Mouse (Mus musculus): ENCODE results near the gene Atp6ap2. TPM values are rescaled to one million over a fixed set of nuclear protein-coding genes. Genes with fewer than 3 reads are reported as not detected.
"Not testable (repeated sequence)": the region's sequence is repeated elsewhere in the genome, so short reads cannot be mapped to it uniquely, and the experiment has no call there.

Atp6ap2 gene
- total RNA-seq (2015; ENCODE audit: low replicate concordance) (52.6 and 67.7 TPM in 2 replicates), total RNA-seq (2017; ENCODE audit: low replicate concordance) (45.3 and 56.0 TPM in 2 replicates)

GRCm38 (mm10) chrX:12587192-12587957, at the start of gene Atp6ap2:
Gene Atp6ap2 (plus strand): TSS chrX:12587801.
- peak; percentile 100 for ATAC-seq (replicated peaks; ENCODE audit: low FRiP score, poor library complexity, severe bottlenecking)

- no peak for ATAC-seq (replicated peaks; ENCODE audit: low FRiP score, poor library complexity, severe bottlenecking)
Measured at GRCm38 (mm10) chrX:12544417-12544816, 43.2 kb upstream of the Atp6ap2 start.

- ATAC-seq (replicated peaks; ENCODE audit: low FRiP score, poor library complexity, severe bottlenecking): no peak
Measured at GRCm38 (mm10) chrX:12557086-12557485, 30.5 kb upstream of the Atp6ap2 start.

- no peak for ATAC-seq (replicated peaks; ENCODE audit: low FRiP score, poor library complexity, severe bottlenecking)
Measured at GRCm38 (mm10) chrX:12571407-12571806, 16.2 kb upstream of the Atp6ap2 start.

- no peak for ATAC-seq (replicated peaks; ENCODE audit: low FRiP score, poor library complexity, severe bottlenecking)
Measured at GRCm38 (mm10) chrX:12577936-12578335, 9.7 kb upstream of the Atp6ap2 start.

- no peak for ATAC-seq (replicated peaks; ENCODE audit: low FRiP score, poor library complexity, severe bottlenecking)
Measured at GRCm38 (mm10) chrX:12578339-12578868, 9.2 kb upstream of the Atp6ap2 start.

- ATAC-seq (replicated peaks; ENCODE audit: low FRiP score, poor library complexity, severe bottlenecking): no peak
Measured at GRCm38 (mm10) chrX:12583261-12583660, 4.3 kb upstream of the Atp6ap2 start.

GRCm38 (mm10) chrX:12587958-12588355, 356 bp downstream of the Atp6ap2 start:
- ATAC-seq (replicated peaks; ENCODE audit: low FRiP score, poor library complexity, severe bottlenecking): no peak

GRCm38 (mm10) chrX:12591401-12591943, 3.9 kb downstream of the Atp6ap2 start:
- no peak for ATAC-seq (replicated peaks; ENCODE audit: low FRiP score, poor library complexity, severe bottlenecking)

- no peak for ATAC-seq (replicated peaks; ENCODE audit: low FRiP score, poor library complexity, severe bottlenecking)
Measured at GRCm38 (mm10) chrX:12592011-12592410, 4.4 kb downstream of the Atp6ap2 start.

GRCm38 (mm10) chrX:12593824-12594223, 6.2 kb downstream of the Atp6ap2 start:
- no peak for ATAC-seq (replicated peaks; ENCODE audit: low FRiP score, poor library complexity, severe bottlenecking)

GRCm38 (mm10) chrX:12610541-12610940, 22.9 kb downstream of the Atp6ap2 start:
- not testable (repeated sequence) for ATAC-seq (replicated peaks; ENCODE audit: low FRiP score, poor library complexity, severe bottlenecking)

GRCm38 (mm10) chrX:12611211-12611610, 23.6 kb downstream of the Atp6ap2 start:
- ATAC-seq (replicated peaks; ENCODE audit: low FRiP score, poor library complexity, severe bottlenecking): no peak

- not testable (repeated sequence) for ATAC-seq (replicated peaks; ENCODE audit: low FRiP score, poor library complexity, severe bottlenecking)
Measured at GRCm38 (mm10) chrX:12612360-12612759, 24.8 kb downstream of the Atp6ap2 start.

GRCm38 (mm10) chrX:12625131-12625530, 37.5 kb downstream of the Atp6ap2 start:
- no peak for ATAC-seq (replicated peaks; ENCODE audit: low FRiP score, poor library complexity, severe bottlenecking)

- ATAC-seq (replicated peaks; ENCODE audit: low FRiP score, poor library complexity, severe bottlenecking): no peak
Measured at GRCm38 (mm10) chrX:12644976-12645375, 57.4 kb downstream of the Atp6ap2 start.

- no peak for ATAC-seq (replicated peaks; ENCODE audit: low FRiP score, poor library complexity, severe bottlenecking)
Measured at GRCm38 (mm10) chrX:12645531-12646304, 58.1 kb downstream of the Atp6ap2 start.

- ATAC-seq (replicated peaks; ENCODE audit: low FRiP score, poor library complexity, severe bottlenecking): no peak
Measured at GRCm38 (mm10) chrX:12651906-12652305, 64.3 kb downstream of the Atp6ap2 start.

- no peak for ATAC-seq (replicated peaks; ENCODE audit: low FRiP score, poor library complexity, severe bottlenecking)
Measured at GRCm38 (mm10) chrX:12653879-12654278, 66.3 kb downstream of the Atp6ap2 start.
